Mouse (Mus musculus) myocyte (in vitro differentiated cells): ENCODE measurements around the gene Aox3. TPM values are rescaled to one million over a fixed set of nuclear protein-coding genes. Genes with fewer than 3 reads are reported as not detected.

Experiments used
- H3K27me3 ChIP-seq: one replicate; pipeline ENCODE4 v1.6.1; 2011; ENCODE audit not compliant: control insufficient read depth, insufficient read depth, insufficient read length
- H3K36me3 ChIP-seq: one replicate; pipeline ENCODE4 v1.6.1; 2011; ENCODE audit not compliant: control insufficient read depth, insufficient read depth
- H3K4me2 ChIP-seq: one replicate; pipeline ENCODE4 v1.6.1; 2011; ENCODE audit warnings: low read depth, control low read depth
- H3K4me3 ChIP-seq: one replicate; pipeline ENCODE4 v1.5.1; 2011; ENCODE audit warnings: mild to moderate bottlenecking, control low read depth, moderate library complexity
- H3K79me2 ChIP-seq: one replicate; pipeline ENCODE4 v1.6.1; 2011; ENCODE audit not compliant: control insufficient read depth, insufficient read depth
- H3ac ChIP-seq: one replicate; pipeline ENCODE4 v1.6.1; 2011; ENCODE audit not compliant: control insufficient read depth, insufficient read length
- CEBPB ChIP-seq: IDR thresholded peaks from 2 replicates; pipeline ENCODE4 v1.6.1; 2011; ENCODE audit warnings: mild to moderate bottlenecking, moderate library complexity; ENCODE audit not compliant: poor library complexity, insufficient read depth, severe bottlenecking
- E2F4 ChIP-seq: IDR thresholded peaks from one replicate; pipeline ENCODE4 v1.6.1; 2011; ENCODE audit warnings: mild to moderate bottlenecking, control low read depth, moderate library complexity; ENCODE audit not compliant: insufficient read depth
- MAX ChIP-seq: IDR thresholded peaks from one replicate; pipeline ENCODE4 v1.6.1; 2011; ENCODE audit warnings: low read depth, mild to moderate bottlenecking, control low read depth
- MYOD1 ChIP-seq, 3 experiments: IDR thresholded peaks; one replicate each; pipeline ENCODE4 v1.6.1; 2011; ENCODE audit warnings: control low read depth in 2 of 3, low read depth in 2 of 3, mild to moderate bottlenecking in 2 of 3, moderate library complexity in 1 of 3; ENCODE audit not compliant: insufficient read length in 2 of 3, control insufficient read depth in 1 of 3
- MYOG ChIP-seq, 3 experiments: IDR thresholded peaks; one replicate each; pipeline ENCODE4 v1.6.1; 2011; ENCODE audit warnings: control low read depth in 2 of 3, low read depth in 2 of 3, mild to moderate bottlenecking in 2 of 3; ENCODE audit not compliant: insufficient read length in 2 of 3, control insufficient read depth in 1 of 3, insufficient read depth in 1 of 3
- POLR2A ChIP-seq: IDR thresholded peaks from one replicate; pipeline ENCODE4 v1.6.1; 2011; ENCODE audit warnings: low read depth, mild to moderate bottlenecking, control low read depth, moderate library complexity; ENCODE audit not compliant: insufficient read length
- POLR2AphosphoS2 ChIP-seq: IDR thresholded peaks from one replicate; pipeline ENCODE4 v1.6.1; 2011; ENCODE audit warnings: low read depth, control low read depth; ENCODE audit not compliant: insufficient read length
- REST ChIP-seq: IDR thresholded peaks from one replicate; pipeline ENCODE4 v1.6.1; 2011; ENCODE audit warnings: mild to moderate bottlenecking, control low read depth, moderate library complexity; ENCODE audit not compliant: insufficient read depth, insufficient read length
- SRF ChIP-seq: IDR thresholded peaks from one replicate; pipeline ENCODE4 v1.6.1; 2011; ENCODE audit warnings: low read depth; ENCODE audit not compliant: control insufficient read depth, insufficient read length
- TCF12 ChIP-seq: IDR thresholded peaks from one replicate; pipeline ENCODE4 v1.6.1; 2011; ENCODE audit warnings: mild to moderate bottlenecking, control low read depth; ENCODE audit not compliant: poor library complexity, insufficient read depth, severe bottlenecking
- TCF3 ChIP-seq: IDR thresholded peaks from one replicate; pipeline ENCODE4 v1.6.1; 2011; ENCODE audit warnings: low read depth, control low read depth; ENCODE audit not compliant: insufficient read length
- USF1 ChIP-seq: IDR thresholded peaks from one replicate; pipeline ENCODE4 v1.6.1; 2011; ENCODE audit warnings: low read depth, mild to moderate bottlenecking, control low read depth, moderate library complexity
- polyA plus RNA-seq: library from polyadenylated mRNA; unstranded; fragments of >200 nt; fragmentation: generic; extraction: Trizol; gene quantifications from one replicate; pipeline ENCODE4 v1.2.1, GENCODE M21; 2012; ENCODE audit warnings: missing spikeins

The Aox3 gene
- polyA plus RNA-seq, 1 experiment: not detected

DNA sequence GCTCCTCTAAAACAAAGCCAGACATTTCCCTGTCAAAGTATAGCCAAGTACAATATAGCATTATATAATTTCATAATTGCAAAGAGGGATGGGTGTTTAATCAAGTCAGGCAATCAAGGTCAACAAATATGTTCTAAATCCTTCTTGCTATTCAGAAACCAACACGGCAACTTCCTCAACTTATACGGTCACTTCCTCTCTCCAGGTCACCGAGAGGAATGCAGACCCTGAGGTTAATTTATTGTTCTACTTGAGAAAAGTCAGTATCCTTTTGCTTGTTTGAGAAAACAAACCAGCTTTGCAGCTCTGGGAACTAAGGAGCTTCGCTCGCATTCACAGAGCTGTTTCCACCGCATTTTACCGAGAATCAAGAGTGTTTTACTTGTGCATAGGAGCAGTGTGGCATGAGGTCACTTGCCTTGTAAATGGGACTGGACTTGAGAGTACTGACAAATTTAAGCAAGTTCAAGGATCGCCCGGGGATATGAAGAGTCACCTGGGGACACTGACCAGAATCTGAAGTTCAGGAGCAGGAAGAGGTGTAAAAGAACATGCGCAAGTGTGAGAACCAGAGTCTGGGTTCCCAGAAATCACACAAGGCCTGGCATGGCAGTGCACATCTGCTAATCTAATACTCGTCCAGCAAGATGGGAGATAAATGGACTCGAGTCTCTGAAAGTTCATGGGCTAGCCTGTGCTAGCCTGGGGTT is 1.9 kb downstream of the Aox3 start:
- TF ChIP-seq USF1: no peak
- no peak for TF ChIP-seq SRF
- no peak for TF ChIP-seq E2F4
- TF ChIP-seq TCF12: no peak
- no peak for TF ChIP-seq POLR2A
- no peak for TF ChIP-seq TCF3
- no peak for TF ChIP-seq MYOD1 (IDR thresholded peaks at IDR 0.05; ENCODE audit: control insufficient read depth in 1 of 3, insufficient read length in 2 of 3, low read depth in 2 of 3)
- TF ChIP-seq POLR2AphosphoS2: no peak
- no peak for TF ChIP-seq MAX
- TF ChIP-seq CEBPB: no peak
- TF ChIP-seq MYOG (IDR thresholded peaks at IDR 0.05; ENCODE audit: control insufficient read depth in 1 of 3, insufficient read depth in 1 of 3, insufficient read length in 2 of 3, low read depth in 2 of 3): no peak
- no peak for TF ChIP-seq REST
- Histone ChIP-seq H3K36me3 (no peaks in the 10 kb centered on the region), H3K4me2 (no peak overlapping the region), H3K79me2 (no peaks in the 10 kb centered on the region), H3K27me3 (no peaks in the 10 kb centered on the region), H3ac (no peak overlapping the region), H3K4me3 (no peak overlapping the region)

DNA sequence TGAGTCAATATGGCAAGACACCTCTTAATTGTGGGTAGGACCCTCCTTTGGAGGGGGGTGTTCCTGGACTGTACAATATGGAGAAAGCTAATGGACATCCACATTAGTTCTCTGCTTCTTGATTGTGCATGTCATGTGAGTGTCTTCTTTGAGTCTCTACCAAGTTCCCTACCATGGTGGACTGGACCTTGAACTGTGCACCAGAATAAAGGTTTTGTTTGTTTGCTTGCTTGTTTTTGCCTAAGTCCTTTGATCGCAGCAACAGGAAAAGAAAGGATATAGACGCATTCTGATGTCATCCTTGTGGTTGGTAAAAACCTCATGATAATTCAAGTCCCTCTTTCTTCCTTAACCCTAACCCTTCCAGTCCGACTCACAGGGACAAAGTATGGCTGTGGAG is 5.3 kb downstream of the Aox3 start:
- TF ChIP-seq MYOG (IDR thresholded peaks at IDR 0.05; ENCODE audit: control insufficient read depth in 1 of 3, insufficient read depth in 1 of 3, insufficient read length in 2 of 3, low read depth in 2 of 3): no peak
- no peak for TF ChIP-seq USF1
- no peak for TF ChIP-seq MYOD1 (IDR thresholded peaks at IDR 0.05; ENCODE audit: control insufficient read depth in 1 of 3, insufficient read length in 2 of 3, low read depth in 2 of 3)
- Histone ChIP-seq H3K27me3 (no peaks in the 10 kb centered on the region), H3K4me3 (no peak overlapping the region), H3K36me3 (no peaks in the 10 kb centered on the region), H3K79me2 (no peaks in the 10 kb centered on the region), H3K4me2 (no peak overlapping the region), H3ac (no peak overlapping the region)

DNA sequence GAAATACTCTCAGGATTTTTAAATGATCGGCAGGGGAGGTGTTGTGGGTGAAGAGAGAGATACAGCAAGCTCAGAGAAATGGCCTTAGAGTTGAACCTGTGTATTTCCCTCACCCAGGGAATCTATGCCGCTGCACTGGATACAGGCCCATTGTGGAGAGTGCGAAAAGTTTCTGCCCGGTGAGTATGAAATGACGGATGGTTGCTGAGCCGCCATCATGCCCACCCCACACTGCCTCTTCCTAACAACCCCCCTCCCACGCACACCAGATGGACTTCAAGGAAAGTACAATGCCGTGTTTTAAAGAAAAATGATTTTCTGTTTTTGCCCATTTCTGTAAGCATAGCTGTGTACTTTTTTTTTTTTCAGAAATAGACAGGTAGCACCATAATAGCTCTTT is 12.0 kb downstream of the Aox3 start:
- Histone ChIP-seq H3K27me3 (peaks cover 10% of the 10 kb centered on the region), H3K79me2 (no peaks in the 10 kb centered on the region), H3ac (no peak overlapping the region), H3K36me3 (no peaks in the 10 kb centered on the region), H3K4me3 (no peak overlapping the region), H3K4me2 (no peak overlapping the region)
- TF ChIP-seq E2F4 (no peak), MYOG (IDR thresholded peaks at IDR 0.05; ENCODE audit: control insufficient read depth in 1 of 3, insufficient read depth in 1 of 3, insufficient read length in 2 of 3, low read depth in 2 of 3) (no peak), USF1 (no peak), TCF3 (no peak), TCF12 (no peak), SRF (no peak), MYOD1 (IDR thresholded peaks at IDR 0.05; ENCODE audit: control insufficient read depth in 1 of 3, insufficient read length in 2 of 3, low read depth in 2 of 3) (no peak), REST (no peak), POLR2A (no peak), MAX (no peak), POLR2AphosphoS2 (no peak), CEBPB (no peak)

DNA sequence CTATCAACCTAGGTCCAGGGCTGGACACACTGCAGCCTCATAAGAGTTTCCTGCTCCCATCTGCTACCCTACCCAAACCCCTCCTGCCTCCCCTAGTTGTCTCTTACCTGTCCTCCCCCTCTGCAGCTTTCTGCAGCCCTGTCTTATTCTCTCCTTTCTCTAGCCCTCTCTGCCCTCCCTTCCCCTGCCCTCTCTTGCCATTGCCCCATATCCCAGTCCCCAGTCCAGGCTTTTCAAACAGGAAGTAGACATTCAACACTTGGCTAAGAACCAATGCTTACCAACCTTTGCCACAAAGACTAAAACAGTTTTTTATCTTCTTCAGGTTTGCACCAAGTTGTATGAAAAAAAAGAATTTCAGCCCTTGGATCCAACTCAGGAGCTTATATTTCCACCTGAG is 25.0 kb downstream of the Aox3 start:
- Histone ChIP-seq H3ac (no peak overlapping the region), H3K36me3 (no peaks in the 10 kb centered on the region), H3K4me3 (no peak overlapping the region), H3K27me3 (no peaks in the 10 kb centered on the region), H3K4me2 (no peak overlapping the region), H3K79me2 (no peaks in the 10 kb centered on the region)
- TF ChIP-seq CEBPB: no peak
- no peak for TF ChIP-seq USF1
- no peak for TF ChIP-seq MYOG (IDR thresholded peaks at IDR 0.05; ENCODE audit: control insufficient read depth in 1 of 3, insufficient read depth in 1 of 3, insufficient read length in 2 of 3, low read depth in 2 of 3)
- TF ChIP-seq TCF12: no peak
- no peak for TF ChIP-seq MAX
- TF ChIP-seq MYOD1 (IDR thresholded peaks at IDR 0.05; ENCODE audit: control insufficient read depth in 1 of 3, insufficient read length in 2 of 3, low read depth in 2 of 3): no peak
- TF ChIP-seq SRF: no peak
- TF ChIP-seq TCF3: no peak
- TF ChIP-seq E2F4: no peak

DNA sequence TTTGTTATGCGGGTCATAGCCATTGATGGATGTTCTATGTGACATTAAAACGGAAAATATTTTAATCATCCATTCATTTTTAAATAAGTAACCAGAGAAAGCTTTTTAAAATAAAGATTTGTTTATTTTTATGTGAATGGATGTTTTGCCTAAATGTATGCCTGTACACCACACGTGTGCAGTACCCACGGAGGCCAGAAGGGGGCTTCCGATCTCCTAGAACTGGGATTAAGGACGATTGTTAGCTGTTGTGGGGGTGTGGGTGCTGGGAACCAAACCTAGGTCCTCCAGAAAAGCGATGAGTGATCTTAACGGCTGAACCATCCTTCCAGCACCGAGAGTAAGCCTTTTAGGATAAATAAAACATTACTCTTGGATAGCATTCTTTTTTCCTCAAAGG is 26.1 kb downstream of the Aox3 start:
- H3K36me3 ChIP-seq: no peaks in the 10 kb centered on the region
- H3K79me2 ChIP-seq: no peaks in the 10 kb centered on the region
- no peak for TF ChIP-seq E2F4
- TF ChIP-seq USF1: no peak
- no peak for TF ChIP-seq POLR2AphosphoS2
- H3ac ChIP-seq: no peak overlapping the region
- H3K4me3 ChIP-seq: no peak overlapping the region
- H3K27me3 ChIP-seq: no peaks in the 10 kb centered on the region
- H3K4me2 ChIP-seq: no peak overlapping the region
